In the genomic region with DNA sequence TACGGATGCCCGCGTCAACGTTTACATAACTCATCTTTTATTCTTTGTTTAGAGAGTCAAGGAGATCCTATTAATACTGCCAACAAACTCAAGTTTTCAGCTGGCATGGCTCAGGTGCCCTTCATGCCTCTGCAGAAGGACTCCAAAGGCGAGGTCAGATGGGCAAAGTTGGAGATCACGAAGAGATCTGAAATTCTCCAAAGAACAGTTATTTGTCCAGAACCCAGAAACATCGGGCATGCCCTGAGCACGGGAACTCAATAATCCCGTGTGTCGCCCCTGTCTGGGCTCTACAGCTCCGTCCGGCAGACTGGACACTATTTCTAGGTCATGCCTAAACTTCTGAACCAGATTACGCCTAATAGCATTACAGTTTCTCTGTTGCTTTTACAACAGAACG, we compare ENCODE assay signal across 22 mouse cellular contexts. TPM values are rescaled to one million over a fixed set of nuclear protein-coding genes. Genes with fewer than 3 reads are reported as not detected.
DNase-seq lines count a peak whose midpoint lies in the region; ATAC-seq and TF ChIP-seq lines count a peak whose summit lies in the region.
"Had no signal": no experiment of that assay in that cellular context is flagged by ENCODE, and none has a peak within 500 bp of the region (broad histone marks: within the 10 kb centered on the region; RNA-seq: fewer than 3 reads in every experiment).

No protein-coding gene starts in this region.

- H3K4me1 ChIP-seq in heart, adult 2 months (ENCODE audit: control insufficient read depth, insufficient read depth, low read length), result peaks cover 16% of the 10 kb centered on the region
- peaks cover 61% of the 10 kb centered on the region for H3K4me1 ChIP-seq in heart, embryonic 12.5 days (replicated peaks)
- H3K4me1 ChIP-seq in midbrain, embryonic 12.5 days, result peaks cover 37% of the 10 kb centered on the region
- H3K4me1 ChIP-seq in midbrain, embryonic 10.5 days, result peaks cover 66% of the 10 kb centered on the region
- peaks cover 54% of the 10 kb centered on the region for H3K4me1 ChIP-seq in heart, embryonic 16.5 days (ENCODE audit: control insufficient read depth, insufficient read depth, low read length)
- peaks cover 41% of the 10 kb centered on the region for H3K4me1 ChIP-seq in hindbrain, embryonic 12.5 days

- H3K9ac ChIP-seq in heart, adult 2 months (ENCODE audit: low read depth, low read length), result no peak overlapping the region
- H3K9ac ChIP-seq in heart, embryonic 12.5 days, result peak overlapping the region; percentile 61
- no peak overlapping the region for H3K9ac ChIP-seq in midbrain, embryonic 12.5 days (replicated peaks)
- peak overlapping the region; percentile 54 for H3K9ac ChIP-seq in heart, embryonic 16.5 days (ENCODE audit: low read length)
- no peak overlapping the region for H3K9ac ChIP-seq in hindbrain, embryonic 12.5 days
- H3K9ac ChIP-seq: embryonic facial prominence, embryonic 12.5 days; embryonic facial prominence, embryonic 15.5 days; forebrain, postnatal 0 days; hindbrain, embryonic 15.5 days; kidney, embryonic 15.5 days had no signal

- H3K4me3 ChIP-seq in heart, adult 2 months, result peak overlapping the region; percentile 12; the same call in 1 of the 2 replicates
- no peak overlapping the region for H3K4me3 ChIP-seq in heart, embryonic 12.5 days
- H3K4me3 ChIP-seq in midbrain, embryonic 12.5 days, result no peak overlapping the region
- H3K4me3 ChIP-seq in midbrain, embryonic 10.5 days, result no peak overlapping the region
- H3K4me3 ChIP-seq in heart, embryonic 16.5 days (ENCODE audit: low read length), result peak overlapping the region; percentile 11
- H3K4me3 ChIP-seq in hindbrain, embryonic 12.5 days, result no peak overlapping the region
- H3K4me3 ChIP-seq: embryonic facial prominence, embryonic 12.5 days; embryonic facial prominence, embryonic 15.5 days; gastrocnemius, adult 2 months; hindbrain, embryonic 15.5 days; kidney, embryonic 15.5 days had no signal

- peak overlapping the region; percentile 15; the same call in 1 of the 2 replicates for H3K4me2 ChIP-seq in heart, embryonic 12.5 days
- 0 out of 2 replicates have a peak overlapping the region, but pooled peaks have one; percentile 27 for H3K4me2 ChIP-seq in midbrain, embryonic 12.5 days (replicated peaks)
- H3K4me2 ChIP-seq in heart, embryonic 16.5 days (ENCODE audit: low read depth, low read length), result peak overlapping the region; percentile 66
- no peak overlapping the region for H3K4me2 ChIP-seq in hindbrain, embryonic 12.5 days (replicated peaks)
- H3K4me2 ChIP-seq: embryonic facial prominence, embryonic 12.5 days; embryonic facial prominence, embryonic 15.5 days; kidney, embryonic 15.5 days had no signal

- 65% methylated on average over 14 of the region's 14 CpGs for WGBS in heart, adult 2 months
- 79% methylated on average over 14 of the region's 14 CpGs for WGBS in heart, embryonic 12.5 days
- whole genome bisulfite sequencing in midbrain, embryonic 12.5 days, result 83% methylated on average over 14 of the region's 14 CpGs
- WGBS in midbrain, embryonic 10.5 days, result 81% methylated on average over 14 of the region's 14 CpGs
- WGBS in heart, embryonic 16.5 days, result 71% methylated on average over 14 of the region's 14 CpGs
- WGBS in hindbrain, embryonic 12.5 days, result 90% methylated on average over 14 of the region's 14 CpGs

- H3K27ac ChIP-seq in heart, adult 2 months, result peak overlapping the region; percentile 23
- H3K27ac ChIP-seq in heart, embryonic 12.5 days (ENCODE audit: poor library complexity, severe bottlenecking), result no peak overlapping the region
- no peak overlapping the region for H3K27ac ChIP-seq in midbrain, embryonic 12.5 days (replicated peaks)
- no peak overlapping the region for H3K27ac ChIP-seq in midbrain, embryonic 10.5 days (replicated peaks)
- peak overlapping the region; percentile 49 for H3K27ac ChIP-seq in heart, embryonic 16.5 days (ENCODE audit: low read length)
- no peak overlapping the region for H3K27ac ChIP-seq in hindbrain, embryonic 12.5 days
- H3K27ac ChIP-seq: embryonic facial prominence, embryonic 12.5 days; embryonic facial prominence, embryonic 15.5 days; gastrocnemius, adult 2 months; kidney, embryonic 15.5 days had no signal

- no peak for TF ChIP-seq EP300 in heart, adult 2 months (IDR thresholded peaks at IDR 0.05; ENCODE audit: insufficient read depth, low read depth, low read length)

- intact Hi-C loops in heart, adult 2 months (cut with DNase I), result loop anchor here (1.0 to 2.0 kb wide), 2 partner anchors 38 to 89 kb away; no protein-coding TSS in a partner anchor
- intact Hi-C loops in heart, postnatal 14 days (cut with DNase I), result loop anchor here (2.0 to 5.0 kb wide), 2 partner anchors 37 to 91 kb away; no protein-coding TSS in a partner anchor

- H3K79me2 ChIP-seq in heart, adult 2 months (replicated peaks; ENCODE audit: control insufficient read depth, insufficient read depth, low read length), result no peaks in the 10 kb centered on the region

- peaks cover 11% of the 10 kb centered on the region for H3K36me3 ChIP-seq in heart, adult 2 months (ENCODE audit: control insufficient read depth, insufficient read depth, low read length)
- H3K36me3 ChIP-seq in heart, embryonic 12.5 days, result peaks cover 3% of the 10 kb centered on the region; the same call in 1 of the 2 replicates
- H3K36me3 ChIP-seq in midbrain, embryonic 12.5 days, result no peaks in the 10 kb centered on the region
- peaks cover 8% of the 10 kb centered on the region for H3K36me3 ChIP-seq in midbrain, embryonic 10.5 days
- H3K36me3 ChIP-seq in heart, embryonic 16.5 days (ENCODE audit: control insufficient read depth, insufficient read depth), result no peaks in the 10 kb centered on the region
- H3K36me3 ChIP-seq in hindbrain, embryonic 12.5 days, result no peaks in the 10 kb centered on the region
- H3K36me3 ChIP-seq: embryonic facial prominence, embryonic 12.5 days; embryonic facial prominence, embryonic 15.5 days; G1E; hindbrain, embryonic 15.5 days; kidney, embryonic 15.5 days had no signal

- H3K27me3 ChIP-seq in heart, adult 2 months (ENCODE audit: control insufficient read depth, insufficient read depth, low read length), result no peaks in the 10 kb centered on the region
- H3K27me3 ChIP-seq in heart, embryonic 12.5 days (replicated peaks), result no peaks in the 10 kb centered on the region
- no peaks in the 10 kb centered on the region for H3K27me3 ChIP-seq in midbrain, embryonic 12.5 days
- H3K27me3 ChIP-seq in midbrain, embryonic 10.5 days (ENCODE audit: low read depth, poor library complexity, severe bottlenecking), result no peaks in the 10 kb centered on the region; the same call in 1 of the 2 replicates
- no peaks in the 10 kb centered on the region for H3K27me3 ChIP-seq in heart, embryonic 16.5 days (ENCODE audit: control insufficient read depth, insufficient read depth, low read length)
- H3K27me3 ChIP-seq in hindbrain, embryonic 12.5 days, result no peaks in the 10 kb centered on the region
- H3K27me3 ChIP-seq: CH12.LX; embryonic facial prominence, embryonic 12.5 days; embryonic facial prominence, embryonic 15.5 days; hindbrain, embryonic 15.5 days; kidney, embryonic 15.5 days; Patski had no signal

- TF ChIP-seq CTCF in heart, adult 2 months (IDR thresholded peaks at IDR 0.05), result no peak

- TF ChIP-seq POLR2A in heart, adult 2 months (IDR thresholded peaks at IDR 0.05; ENCODE audit: insufficient read depth, low read depth, low read length), result no peak

- no peaks in the 10 kb centered on the region for H3K9me3 ChIP-seq in heart, embryonic 12.5 days (replicated peaks)
- H3K9me3 ChIP-seq in midbrain, embryonic 12.5 days, result no peaks in the 10 kb centered on the region
- H3K9me3 ChIP-seq in midbrain, embryonic 10.5 days (replicated peaks), result no peaks in the 10 kb centered on the region
- H3K9me3 ChIP-seq in heart, embryonic 16.5 days (replicated peaks; ENCODE audit: control insufficient read depth, low read length), result no peaks in the 10 kb centered on the region
- H3K9me3 ChIP-seq in hindbrain, embryonic 12.5 days (replicated peaks), result no peaks in the 10 kb centered on the region
- H3K9me3 ChIP-seq: embryonic facial prominence, embryonic 12.5 days; embryonic facial prominence, embryonic 15.5 days; hindbrain, embryonic 15.5 days; kidney, embryonic 15.5 days had no signal

- ATAC-seq in heart, embryonic 12.5 days (ENCODE audit: insufficient number of reproducible peaks, low FRiP score), result no peak
- no peak for ATAC-seq in midbrain, embryonic 12.5 days (ENCODE audit: low FRiP score, low read depth)
- no peak for ATAC-seq in heart, embryonic 16.5 days (replicated peaks; ENCODE audit: extremely low read depth, insufficient read depth, low FRiP score)
- ATAC-seq in hindbrain, embryonic 12.5 days (ENCODE audit: low FRiP score), result no peak
- ATAC-seq: forebrain, embryonic 14.5 days; forebrain, postnatal 0 days; Patski had no signal

- DNase-seq in heart, adult 2 months, result no peak
- DNase-seq in heart, postnatal 4 days, result no peak
- no peak for DNase-seq in heart, postnatal 14 days
- no peak for DNase-seq in midbrain, embryonic 10.5 days (ENCODE audit: low spot score)
- DNase-seq: B cell, adult 2 months; cerebellum, adult 18-20 months; cerebellum, adult 9-10 months; cerebellum, postnatal 14 days; gastrocnemius, adult 2 months had no signal

RNA-seq across cellular contexts. Expression of a gene that starts 3.8 kb away (rescaled TPM):
- 10 to 100 TPM; 80.9 to 85.2 TPM for total RNA-seq in heart, adult 2 months (2021)
- 26.4 and 34.2 TPM in 2 replicates for polyA plus RNA-seq in heart, adult 2 months (2012; rRNA removed)
- 100 to 1,000 TPM; 160 to 163 TPM for total RNA-seq in heart, postnatal 4 days (2021)
- polyA plus RNA-seq in heart, embryonic 12.5 days (2016; fragmentation: Nextera tagmentation; extraction: Ambion mirVana), result 75.5 and 77.2 TPM in 2 replicates
- total RNA-seq in heart, postnatal 14 days (2021), result 100 to 1,000 TPM in 1 of 2 experiments, 10 to 100 TPM in 1; 95.6 to 106 TPM
- 44.6 and 52.5 TPM in 2 replicates for polyA plus RNA-seq in midbrain, embryonic 12.5 days (2016; fragmentation: Nextera tagmentation; extraction: Ambion mirVana)
- 30.1 and 37.5 TPM in 2 replicates for polyA plus RNA-seq in midbrain, embryonic 10.5 days (2016; fragmentation: Nextera tagmentation; extraction: Ambion mirVana)
- polyA plus RNA-seq in heart, embryonic 16.5 days (2015; fragmentation: Nextera tagmentation; extraction: Ambion mirVana), result 61.8 and 66.0 TPM in 2 replicates
- 55.1 and 57.0 TPM in 2 replicates for polyA plus RNA-seq in hindbrain, embryonic 12.5 days (2016; fragmentation: Nextera tagmentation; extraction: Ambion mirVana)
- total RNA-seq: CH12.LX had no signal
- polyA plus RNA-seq: G1E had no signal

Comparison
In these comparisons a context has a peak if more than half of its experiments do, and no peak if none do; other contexts are left out.
1. H3K27ac ChIP-seq: peak in heart, adult 2 months (single experiment) and heart, embryonic 16.5 days (single experiment); none in heart, embryonic 12.5 days (single experiment), midbrain, embryonic 12.5 days (single experiment), midbrain, embryonic 10.5 days (single experiment) and hindbrain, embryonic 12.5 days (single experiment).
2. H3K4me3 ChIP-seq: peak in heart, adult 2 months (single experiment) and heart, embryonic 16.5 days (single experiment); none in heart, embryonic 12.5 days (single experiment), midbrain, embryonic 12.5 days (single experiment), midbrain, embryonic 10.5 days (single experiment) and hindbrain, embryonic 12.5 days (single experiment).
3. H3K9ac ChIP-seq: peak in heart, embryonic 12.5 days (single experiment) and heart, embryonic 16.5 days (single experiment); none in heart, adult 2 months (single experiment), midbrain, embryonic 12.5 days (single experiment) and hindbrain, embryonic 12.5 days (single experiment).